Mouse (Mus musculus) R1 (cell line): Measurements from ENCODE around the gene Dennd5a.

Experiments used
- DNase-seq: peaks from one replicate; pipeline ENCODE4 v3.0.0-alpha.2; 2018; ENCODE audit warnings: low read depth, low spot score

The Dennd5a gene

GRCm38 (mm10) chr7:109959716-109960612 lies at the start of gene Dennd5a:
Gene Dennd5a (minus strand): TSS chr7:109960470.
- peak; percentile 66 for DNase-seq

GRCm38 (mm10) chr7:110009084-110009483 lies 48.8 kb upstream of the Dennd5a start:
- no peak for DNase-seq

- no peak for DNase-seq
These were observed 48.2 kb upstream of the Dennd5a start for GRCm38 (mm10) chr7:110008513-110008912.

- DNase-seq: peak; percentile 57
These were observed 46.4 kb upstream of the Dennd5a start for GRCm38 (mm10) chr7:110006471-110007195.

GRCm38 (mm10) chr7:110005976-110006375 lies 45.7 kb upstream of the Dennd5a start:
- DNase-seq: no peak

DNA sequence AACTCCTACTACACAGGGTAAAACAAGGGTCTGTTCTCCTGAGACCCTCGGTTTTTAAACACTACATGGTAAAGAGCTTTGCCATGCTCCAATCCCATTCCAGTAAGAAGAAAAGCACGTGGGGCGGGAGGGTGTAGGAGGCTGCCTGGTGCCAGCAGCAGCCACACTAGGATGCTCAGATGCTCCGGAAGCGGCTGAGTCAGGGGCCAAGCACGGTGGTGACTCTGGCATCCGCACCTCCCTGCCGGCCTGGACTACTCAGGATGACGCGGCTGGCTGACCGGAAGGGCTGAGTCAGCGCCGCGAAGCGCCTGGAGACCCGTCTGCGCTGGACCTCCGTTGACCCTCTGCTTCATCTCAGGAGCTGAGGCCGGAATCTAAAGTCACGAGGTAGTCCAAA lies 42.7 kb upstream of the Dennd5a start:
- no peak for DNase-seq

DNA sequence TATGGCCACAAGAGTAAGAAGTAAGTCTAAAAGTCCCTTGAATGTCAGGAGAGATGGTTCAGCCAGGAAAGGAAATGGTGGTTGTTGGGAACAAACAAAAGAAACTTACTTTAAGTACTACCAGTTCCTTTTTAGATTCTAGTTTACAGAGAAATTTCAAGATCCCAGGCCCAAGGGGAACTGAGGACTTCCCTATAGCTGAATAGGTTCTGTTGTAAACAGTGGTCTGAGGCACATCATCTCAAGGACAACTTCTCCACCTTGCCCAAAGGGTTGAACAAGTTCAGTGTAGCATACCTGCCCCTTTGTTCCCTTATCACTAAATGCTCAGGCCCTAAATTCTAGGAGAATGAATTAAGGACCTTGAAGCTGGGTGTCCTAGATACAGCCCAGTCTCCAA lies 41.8 kb upstream of the Dennd5a start:
- no peak for DNase-seq

GRCm38 (mm10) chr7:109998388-109998787 lies 38.1 kb upstream of the Dennd5a start:
- DNase-seq: peak; percentile 67

- DNase-seq: peak; percentile 57
These were observed 33.1 kb upstream of the Dennd5a start for GRCm38 (mm10) chr7:109993157-109993959.

DNA sequence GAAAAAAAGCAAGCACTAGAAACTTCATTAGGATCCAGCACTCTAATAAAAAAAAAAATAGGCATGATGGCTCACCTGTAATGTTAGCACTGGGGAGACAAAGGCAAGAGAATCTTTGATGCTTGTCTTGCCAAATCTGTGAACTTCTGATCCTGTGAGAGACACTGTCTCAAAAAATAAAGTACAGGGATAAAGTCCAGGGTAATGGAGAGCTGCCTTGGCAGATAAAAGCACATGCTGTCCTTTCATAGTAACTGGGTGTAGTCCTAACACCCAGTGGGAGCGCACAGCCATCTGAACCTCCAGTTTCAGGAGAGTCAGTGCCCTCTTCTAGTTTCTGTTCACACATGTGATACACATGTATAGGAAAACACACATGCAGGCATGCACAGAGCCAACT lies 31.0 kb upstream of the Dennd5a start:
- DNase-seq: no peak

GRCm38 (mm10) chr7:109986775-109987174 lies 26.5 kb upstream of the Dennd5a start, which contains the start of gene Tmem41b:
Gene Tmem41b (minus strand): TSS chr7:109986929.
- DNase-seq: peak; percentile 55

- DNase-seq: peak; percentile 100
These were observed 25.9 kb upstream of the Dennd5a start for GRCm38 (mm10) chr7:109986133-109986669.

DNA sequence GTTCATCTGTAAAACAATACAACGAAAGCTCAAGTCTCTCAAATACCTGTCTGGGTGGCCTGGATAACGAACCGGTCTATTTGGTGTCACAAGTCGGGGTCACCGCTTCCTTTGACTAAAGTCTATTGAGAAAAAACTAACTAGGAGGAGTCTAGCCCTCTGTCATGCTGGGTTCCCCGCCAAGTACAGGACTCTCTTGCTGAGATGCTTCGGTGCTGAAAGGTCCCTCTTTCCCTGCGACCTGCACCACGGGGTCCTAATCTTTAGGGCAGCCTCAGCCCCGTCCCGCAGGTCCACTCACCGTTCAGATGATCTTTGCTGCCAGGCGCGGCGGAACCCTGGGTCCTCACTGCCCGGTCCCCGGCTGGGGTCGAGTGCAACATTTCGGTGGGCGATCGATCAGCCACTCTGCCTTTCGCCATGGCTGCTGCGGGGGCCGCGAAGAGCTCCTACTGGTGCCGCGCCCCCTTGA lies 25.4 kb upstream of the Dennd5a start:
- peak; percentile 77 for DNase-seq

DNA sequence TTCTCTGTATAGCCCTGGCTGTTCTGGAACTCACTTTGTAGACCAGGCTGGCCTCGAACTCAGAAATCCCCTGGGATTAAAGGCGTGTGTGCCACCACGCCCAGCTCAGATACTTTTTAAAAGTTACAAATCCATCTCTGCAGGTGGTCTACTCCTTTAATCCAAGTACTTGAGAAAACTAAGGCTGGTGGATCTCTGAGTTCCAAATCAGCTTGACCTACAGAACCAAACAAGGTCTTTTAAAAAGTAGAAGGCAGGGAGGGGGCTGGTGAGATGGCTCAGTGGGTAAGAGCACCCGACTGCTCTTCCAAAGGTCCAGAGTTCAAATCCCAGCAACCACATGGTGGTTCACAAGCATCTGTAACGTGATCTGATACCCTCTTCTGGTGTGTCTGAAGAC lies 24.3 kb upstream of the Dennd5a start:
- peak; percentile 83 for DNase-seq

DNA sequence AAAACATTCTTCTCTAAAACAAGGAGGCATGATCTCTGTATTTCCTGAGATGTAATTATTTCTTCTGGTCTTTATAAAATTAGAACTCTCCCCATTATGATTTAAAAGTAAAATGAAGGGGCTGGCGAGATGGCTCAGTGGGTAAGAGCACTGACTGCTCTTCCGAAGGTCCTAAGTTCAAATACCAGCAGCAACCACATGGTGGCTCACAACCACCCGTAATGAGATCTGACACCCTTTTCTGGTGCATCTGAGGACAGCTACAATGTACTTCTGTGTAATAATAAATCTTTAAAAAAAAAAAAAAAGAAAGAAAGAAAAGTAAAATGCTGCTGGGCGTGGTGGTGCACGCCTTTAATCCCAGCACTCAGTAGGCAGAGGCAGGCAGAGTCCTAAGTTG lies 16.9 kb upstream of the Dennd5a start:
- DNase-seq: peak; percentile 50

GRCm38 (mm10) chr7:109975966-109976715 lies 15.9 kb upstream of the Dennd5a start:
- DNase-seq: no peak

- no peak for DNase-seq
These were observed 9.3 kb upstream of the Dennd5a start for GRCm38 (mm10) chr7:109969542-109969941.

- no peak for DNase-seq
These were observed 8.7 kb upstream of the Dennd5a start for GRCm38 (mm10) chr7:109968924-109969450.

DNA sequence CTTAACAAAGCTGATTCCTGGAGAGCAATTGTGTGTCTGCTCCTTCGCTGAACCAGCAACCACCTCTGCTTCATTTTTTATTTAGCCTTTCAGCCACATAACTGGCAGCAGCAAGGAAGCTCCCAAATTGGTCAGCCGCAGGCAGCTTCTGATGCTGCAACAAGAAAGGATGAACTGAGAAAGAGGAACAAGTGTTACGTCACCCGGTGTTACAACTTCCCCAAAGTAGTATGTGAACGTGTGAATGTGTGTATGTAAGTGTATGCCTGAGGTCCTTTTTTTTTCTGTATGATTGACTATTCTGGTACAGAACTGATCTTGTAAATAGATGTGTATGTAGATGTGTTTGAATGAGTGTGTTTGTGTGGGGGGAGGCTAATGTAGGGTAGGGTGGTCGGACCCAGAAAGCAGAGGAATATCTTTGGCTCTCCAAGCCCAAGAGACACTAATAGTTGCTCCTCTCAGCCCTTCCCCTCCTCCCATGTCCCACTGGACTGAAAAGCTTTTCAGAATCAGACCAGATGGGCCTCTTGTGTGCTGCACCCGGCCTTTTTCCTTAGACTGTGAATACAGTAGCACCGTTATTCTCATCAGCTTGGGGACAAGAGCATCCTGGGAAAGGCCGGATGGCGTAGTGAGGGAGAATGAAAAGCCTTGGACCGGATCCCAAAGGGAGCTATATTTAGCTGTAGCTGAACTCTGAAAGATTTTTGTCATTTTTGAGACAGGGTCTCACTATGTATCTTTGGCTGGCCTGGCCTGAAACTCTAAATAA lies 7.7 kb upstream of the Dennd5a start:
- DNase-seq: no peak

- DNase-seq: peak; percentile 78
These were observed 5.4 kb upstream of the Dennd5a start for GRCm38 (mm10) chr7:109965658-109966057.
